Mouse (Mus musculus) forebrain, embryonic 11.5 days (tissue): ENCODE data around the gene Mfsd13b. TPM values are rescaled to one million over a fixed set of nuclear protein-coding genes. Genes with fewer than 3 reads are reported as not detected.

Experiments used
- ATAC-seq: fragments of 200-750 bp; cut with Nextera tagmentation; replicated peaks from 2 replicates; pipeline ENCODE4 v1.8.0; 2017; ENCODE audit warnings: moderate TSS enrichment; ENCODE audit not compliant: low FRiP score
- DNase-seq: peaks from one replicate; pipeline ENCODE4 v3.0.0-alpha.2; 2017; ENCODE audit warnings: low spot score
- H3K27ac ChIP-seq: fragments of 300-500 bp; sonication (generic); 2 replicates; pipeline ENCODE4 v1.5.1; 2014; ENCODE audit warnings: low read depth, low read length
- H3K27me3 ChIP-seq: fragments of 300-500 bp; sonication (generic); 2 replicates; pipeline ENCODE4 v1.6.1; 2014; ENCODE audit warnings: mild to moderate bottlenecking, low read length, mixed read lengths; ENCODE audit not compliant: control insufficient read depth, insufficient read depth
- H3K36me3 ChIP-seq: fragments of 300-500 bp; sonication (generic); 2 replicates; pipeline ENCODE4 v1.6.1; 2014; ENCODE audit warnings: mild to moderate bottlenecking, low read length, moderate library complexity, mixed read lengths; ENCODE audit not compliant: control insufficient read depth, insufficient read depth
- H3K4me1 ChIP-seq: fragments of 300-500 bp; sonication (generic); replicated peaks from 2 replicates; pipeline ENCODE4 v1.6.1; 2014; ENCODE audit warnings: low read length, mixed read lengths; ENCODE audit not compliant: control insufficient read depth, insufficient read depth
- H3K4me2 ChIP-seq: fragments of 300-500 bp; sonication (generic); 2 replicates; pipeline ENCODE4 v1.6.1; 2014; ENCODE audit warnings: low read depth, mild to moderate bottlenecking, low read length, moderate library complexity, mixed read lengths; ENCODE audit not compliant: severe bottlenecking
- H3K4me3 ChIP-seq: fragments of 300-500 bp; sonication (generic); 2 replicates; pipeline ENCODE4 v1.5.1; 2014; ENCODE audit warnings: low read depth, low read length
- H3K9ac ChIP-seq: fragments of 300-500 bp; sonication (generic); 2 replicates; pipeline ENCODE4 v1.6.1; 2014; ENCODE audit warnings: low read length
- H3K9me3 ChIP-seq: fragments of 300-500 bp; sonication (generic); 2 replicates; pipeline ENCODE4 v1.6.1; 2016; ENCODE audit warnings: low read length, mixed read lengths; ENCODE audit not compliant: control insufficient read depth
- WGBS: fragments of 180-500 bp; shearing (Covaris S2); extraction: QIAGEN DNeasy Blood & Tissue Kit; methylation state at CpG from one replicate; pipeline ENCODE4 v1.1.7; 2014; 5-methylcytosine and 5-hydroxymethylcytosine counted together
- polyA plus RNA-seq: library from polyadenylated mRNA; unstranded; fragments of >200 nt; fragmentation: Nextera tagmentation; extraction: Ambion mirVana; gene quantifications from 2 replicates; pipeline ENCODE4 v1.2.1, GENCODE M21; 2014

The Mfsd13b gene
- polyA plus RNA-seq, 1 experiment from 2014 or later: 0.48 TPM

DNA sequence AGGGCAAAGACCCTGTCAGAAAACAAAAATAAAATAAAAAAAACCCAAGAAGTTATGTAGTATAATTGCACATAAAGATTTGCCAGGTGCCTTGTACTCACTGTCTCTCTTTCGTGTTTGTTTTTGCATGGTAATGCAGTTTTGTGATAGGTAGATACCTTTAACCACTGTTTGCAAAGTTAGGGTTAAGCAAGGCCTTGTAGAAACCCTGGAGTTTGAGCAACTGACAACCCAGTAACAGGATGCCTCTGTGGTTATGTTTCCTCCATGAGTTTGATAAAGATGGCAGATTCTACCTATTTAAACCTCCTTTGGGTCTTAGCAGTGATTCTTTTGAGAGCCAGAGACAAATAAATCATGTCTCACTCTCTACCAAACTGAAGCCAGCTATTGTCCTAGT lies 61.2 kb downstream of the Mfsd13b start:
- DNase-seq (no peak), ATAC-seq (no peak)
- WGBS: 95% methylated on average over 1 of the region's 1 CpGs
- no peak overlapping the region for H3K4me3 ChIP-seq
- no peak overlapping the region for H3K9ac ChIP-seq
- H3K36me3 ChIP-seq: no peaks in the 10 kb centered on the region
- H3K4me2 ChIP-seq: no peak overlapping the region
- H3K4me1 ChIP-seq: no peaks in the 10 kb centered on the region
- H3K9me3 ChIP-seq: no peaks in the 10 kb centered on the region
- no peaks in the 10 kb centered on the region for H3K27me3 ChIP-seq
- H3K27ac ChIP-seq: no peak overlapping the region

DNA sequence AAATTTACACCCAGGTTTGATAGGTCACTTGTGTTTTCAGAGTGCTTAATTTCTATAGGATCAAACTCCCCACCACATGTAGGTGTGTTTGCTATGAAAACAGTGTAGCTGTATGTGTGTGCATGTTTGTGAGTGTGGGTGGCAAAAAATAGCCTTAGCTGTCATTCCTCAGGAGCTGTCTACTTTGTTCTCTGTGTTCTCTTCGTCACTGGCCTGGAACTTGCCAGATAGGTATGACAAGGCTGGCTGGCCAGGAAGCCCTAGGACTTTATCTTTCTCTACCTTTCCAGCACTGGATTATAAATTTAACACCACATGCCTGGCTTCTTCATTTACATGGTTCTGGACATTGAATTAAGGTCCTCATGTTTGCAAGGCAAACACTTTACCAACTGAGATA lies 61.9 kb downstream of the Mfsd13b start:
- WGBS: 88% methylated on average over 1 of the region's 1 CpGs
- Histone ChIP-seq H3K27ac (no peak overlapping the region), H3K27me3 (no peaks in the 10 kb centered on the region), H3K4me1 (no peaks in the 10 kb centered on the region), H3K4me2 (no peak overlapping the region), H3K36me3 (no peaks in the 10 kb centered on the region), H3K9me3 (no peaks in the 10 kb centered on the region), H3K4me3 (no peak overlapping the region), H3K9ac (no peak overlapping the region)
- DNase-seq: no peak
- no peak for ATAC-seq

DNA sequence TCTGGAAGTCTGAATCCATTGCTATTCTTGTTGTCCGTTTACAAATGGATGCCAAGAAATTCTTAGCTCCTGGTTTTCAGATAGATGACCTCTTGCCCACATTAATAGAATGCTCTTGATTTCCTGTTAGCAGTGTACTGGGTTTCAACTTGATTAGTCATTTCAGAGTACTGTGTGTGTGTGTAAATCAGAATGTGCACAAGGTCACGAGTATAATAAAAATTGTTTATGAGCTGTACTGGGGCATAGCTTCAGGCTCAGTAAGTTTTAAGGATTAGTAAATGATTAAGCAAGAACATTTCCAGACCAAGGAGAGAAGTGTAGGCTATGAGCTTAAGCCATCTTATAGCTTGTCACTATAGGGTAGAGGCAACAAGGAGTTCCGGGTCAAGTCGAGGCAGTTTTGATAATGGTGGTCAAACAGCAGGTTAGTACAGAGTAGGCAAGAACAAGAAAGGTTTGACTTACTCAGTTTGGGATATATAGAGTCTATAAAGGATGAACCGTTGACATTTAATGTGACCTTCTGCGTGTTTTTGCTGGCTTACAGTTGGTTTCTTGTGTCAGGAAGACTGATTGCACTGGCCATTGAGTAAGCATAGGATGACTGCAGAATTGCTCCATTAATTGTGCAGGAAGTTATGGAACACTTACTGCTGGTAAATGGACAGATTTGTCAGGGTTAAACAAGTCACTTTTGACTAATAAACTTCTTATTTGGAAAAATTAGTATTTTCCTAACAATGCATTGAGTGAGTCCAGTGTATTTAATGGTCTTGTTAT lies 63.6 kb downstream of the Mfsd13b start:
- Histone ChIP-seq H3K4me3 (no peak overlapping the region), H3K27me3 (no peaks in the 10 kb centered on the region), H3K4me1 (no peaks in the 10 kb centered on the region), H3K9me3 (no peaks in the 10 kb centered on the region), H3K9ac (no peak overlapping the region), H3K36me3 (no peaks in the 10 kb centered on the region), H3K27ac (no peak overlapping the region), H3K4me2 (no peak overlapping the region)
- WGBS: 93% methylated on average over 6 of the region's 6 CpGs
- DNase-seq (no peak), ATAC-seq (no peak)

DNA sequence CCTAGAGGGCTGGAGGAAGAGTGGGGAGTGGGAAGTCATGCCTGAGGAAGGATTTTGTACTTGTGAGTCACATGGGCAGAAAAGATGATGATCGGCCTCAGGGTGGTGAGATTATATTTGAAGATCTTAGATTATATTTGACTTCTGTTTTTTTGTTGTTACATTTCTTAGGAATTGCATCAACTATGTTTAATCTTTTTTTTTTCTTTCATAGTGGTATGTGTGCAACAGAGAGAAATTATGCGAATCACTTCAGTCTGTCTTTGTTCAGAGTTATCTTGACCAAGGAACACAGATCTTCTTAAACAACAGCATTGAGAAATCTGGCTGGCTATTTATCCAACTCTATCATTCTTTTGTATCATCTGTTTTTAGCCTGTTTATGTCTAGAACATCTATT lies 65.3 kb downstream of the Mfsd13b start:
- DNase-seq: no peak
- WGBS: 94% methylated on average over 2 of the region's 2 CpGs
- no peaks in the 10 kb centered on the region for H3K9me3 ChIP-seq

DNA sequence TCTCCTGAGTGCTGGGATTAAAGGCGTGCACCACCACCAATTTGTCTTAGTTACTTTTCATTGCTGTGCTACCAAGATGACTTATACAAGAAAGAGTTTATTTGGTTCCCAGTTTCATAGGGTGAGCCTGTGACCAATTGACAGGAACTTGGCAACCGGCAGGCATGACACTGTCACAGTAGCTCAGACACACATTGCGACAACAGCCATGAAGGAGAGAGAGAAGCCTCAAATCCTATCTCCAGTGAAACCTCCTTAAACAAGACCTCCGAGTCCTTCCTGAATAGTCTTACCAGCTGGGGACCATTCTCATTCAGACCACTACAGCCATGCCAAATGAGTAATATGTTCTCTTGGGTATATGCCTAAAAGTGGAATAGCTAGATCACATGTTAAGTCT lies 70.8 kb downstream of the Mfsd13b start:
- no peak overlapping the region for H3K4me2 ChIP-seq
- H3K4me1 ChIP-seq: no peaks in the 10 kb centered on the region
- H3K36me3 ChIP-seq: no peaks in the 10 kb centered on the region; the same call in 1 of the 2 replicates
- no peaks in the 10 kb centered on the region for H3K27me3 ChIP-seq
- WGBS: 96% methylated on average over 4 of the region's 4 CpGs
- H3K4me3 ChIP-seq: no peak overlapping the region
- no peak overlapping the region for H3K27ac ChIP-seq
- no peak overlapping the region for H3K9ac ChIP-seq
- DNase-seq (no peak), ATAC-seq (no peak)
- H3K9me3 ChIP-seq: no peaks in the 10 kb centered on the region

More for the DNA sequence above, 65.3 kb downstream of the Mfsd13b start:
- no peaks in the 10 kb centered on the region for H3K4me1 ChIP-seq
- no peak overlapping the region for H3K27ac ChIP-seq
- no peaks in the 10 kb centered on the region for H3K27me3 ChIP-seq
- no peaks in the 10 kb centered on the region; the same call in 1 of the 2 replicates for H3K36me3 ChIP-seq
- ATAC-seq: no peak
- no peak overlapping the region for H3K9ac ChIP-seq
- no peak overlapping the region for H3K4me3 ChIP-seq
- H3K4me2 ChIP-seq: no peak overlapping the region

DNA sequence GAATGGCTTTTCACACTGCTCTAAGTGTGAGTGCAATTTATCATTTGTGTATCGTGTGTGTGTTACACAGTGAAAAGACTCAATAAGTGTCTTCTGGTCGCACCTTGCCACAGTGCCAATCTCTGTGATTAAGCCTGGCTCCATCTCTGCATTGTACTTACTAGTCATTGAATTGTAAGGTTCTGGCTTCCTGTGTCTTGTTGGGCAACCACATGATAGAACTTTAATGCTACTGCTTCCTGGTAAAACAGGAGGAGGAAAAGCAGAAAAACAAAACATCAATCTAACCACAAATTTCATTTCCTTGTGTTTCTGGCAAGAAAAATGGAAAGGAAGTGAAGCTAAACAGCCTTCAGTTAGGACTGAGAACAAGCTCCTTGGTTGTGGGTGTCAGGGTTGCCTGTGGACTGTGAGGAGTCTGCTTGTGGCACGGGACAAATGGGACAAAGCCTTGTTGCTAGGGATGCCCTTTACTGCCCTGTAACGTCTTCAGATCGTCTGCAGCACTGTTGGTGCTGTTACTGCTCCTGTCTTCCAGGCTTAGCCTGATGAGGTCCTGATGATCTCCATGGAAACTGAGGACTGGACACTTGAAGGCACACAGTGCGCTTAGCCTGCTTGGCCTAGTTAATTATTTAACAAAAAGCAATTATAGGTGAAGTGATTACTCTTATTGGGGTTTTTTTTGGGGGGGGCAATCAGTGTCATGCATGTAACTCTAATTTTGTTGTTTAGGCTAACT lies 77.3 kb downstream of the Mfsd13b start:
- no peak overlapping the region for H3K4me3 ChIP-seq
- 74% methylated on average over 6 of the region's 6 CpGs for WGBS
- H3K4me2 ChIP-seq: no peak overlapping the region
- H3K27ac ChIP-seq: no peak overlapping the region
- H3K36me3 ChIP-seq: no peaks in the 10 kb centered on the region; the same call in 1 of the 2 replicates
- no peaks in the 10 kb centered on the region for H3K4me1 ChIP-seq
- no peaks in the 10 kb centered on the region for H3K27me3 ChIP-seq
- H3K9ac ChIP-seq: no peak overlapping the region
- no peak for DNase-seq
- no peak for ATAC-seq
- H3K9me3 ChIP-seq: no peaks in the 10 kb centered on the region

DNA sequence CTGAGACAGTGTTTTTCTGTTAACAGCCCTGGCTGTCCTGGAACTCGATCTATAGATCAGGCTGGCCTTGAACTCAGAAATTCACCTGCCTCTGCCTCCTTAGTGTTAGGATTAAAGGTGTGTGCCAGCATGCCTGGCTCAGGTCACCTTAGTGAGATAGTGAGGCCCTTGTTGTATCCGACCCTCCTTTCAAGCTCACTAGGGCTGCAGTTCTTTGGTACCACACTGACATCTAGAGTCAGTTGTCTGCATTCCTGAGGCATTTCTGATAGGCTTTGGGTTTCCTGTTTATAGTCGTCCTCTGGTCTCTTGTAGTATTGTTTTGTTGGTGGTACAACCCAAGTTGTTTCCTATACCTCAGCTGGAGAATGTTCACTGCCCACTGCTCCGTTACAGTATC lies 82.0 kb downstream of the Mfsd13b start:
- no peak overlapping the region for H3K27ac ChIP-seq
- no peak overlapping the region for H3K9ac ChIP-seq
- H3K4me1 ChIP-seq: no peaks in the 10 kb centered on the region
- no peak overlapping the region for H3K4me2 ChIP-seq
- no peaks in the 10 kb centered on the region for H3K36me3 ChIP-seq
- H3K9me3 ChIP-seq: no peaks in the 10 kb centered on the region
- WGBS: 73% methylated on average over 4 of the region's 4 CpGs
- ATAC-seq (no peak), DNase-seq (no peak)
- no peak overlapping the region for H3K4me3 ChIP-seq
- no peaks in the 10 kb centered on the region for H3K27me3 ChIP-seq
